Mouse (Mus musculus) thymus, adult 18-20 months (tissue): ENCODE measurements around the gene Ccdc181.

ENCODE experiments used
- DNase-seq, 2 experiments: peaks; one replicate each; pipeline ENCODE4 v3.0.0; 2022; ENCODE audit warnings: mixed read lengths in 2 of 2

Ccdc181 gene

GRCm38 (mm10) chr1:164287406-164287805 lies 12.0 kb downstream of the Ccdc181 start:
- DNase-seq = no peak

GRCm38 (mm10) chr1:164292040-164292439 lies 16.7 kb downstream of the Ccdc181 start:
- DNase-seq = no peak

DNA sequence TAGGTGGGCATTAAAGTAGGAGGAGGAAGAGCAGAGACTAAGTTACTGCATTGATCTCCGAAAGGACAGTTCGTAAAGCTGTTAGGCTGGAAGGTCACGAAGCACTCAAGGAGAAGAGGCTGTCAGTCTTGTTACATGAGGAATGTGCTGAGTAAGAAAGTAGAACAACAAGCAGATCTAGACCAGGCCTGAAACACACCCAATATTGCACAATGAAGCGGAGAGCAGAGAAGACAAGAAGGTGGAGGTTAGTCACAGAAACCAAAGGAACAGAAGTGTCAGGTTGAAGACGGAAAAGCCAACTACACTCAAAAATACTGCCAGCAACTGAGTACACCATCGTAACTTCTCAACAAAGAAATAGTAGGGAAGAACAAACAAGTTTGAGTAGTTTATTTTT lies 18.7 kb downstream of the Ccdc181 start:
- DNase-seq = no peak

GRCm38 (mm10) chr1:164296473-164296872 lies 21.1 kb downstream of the Ccdc181 start:
- DNase-seq = no peak

- no peak for DNase-seq
Measured at GRCm38 (mm10) chr1:164301949-164302348, 26.6 kb downstream of the Ccdc181 start.

GRCm38 (mm10) chr1:164303821-164304220 lies 28.4 kb downstream of the Ccdc181 start, which contains the start of gene Nme7:
TSS of gene Nme7 (plus strand) at chr1:164304121.
- DNase-seq = no peak

GRCm38 (mm10) chr1:164307124-164307751 lies 31.9 kb downstream of the Ccdc181 start, which contains the start of gene Blzf1:
TSS of gene Blzf1 (minus strand) at chr1:164307489.
- DNase-seq = peak; percentile 91 to 96

- DNase-seq = no peak
Measured at GRCm38 (mm10) chr1:164307922-164308321, 32.5 kb downstream of the Ccdc181 start.

GRCm38 (mm10) chr1:164314085-164314484 lies 38.7 kb downstream of the Ccdc181 start:
- no peak for DNase-seq

DNA sequence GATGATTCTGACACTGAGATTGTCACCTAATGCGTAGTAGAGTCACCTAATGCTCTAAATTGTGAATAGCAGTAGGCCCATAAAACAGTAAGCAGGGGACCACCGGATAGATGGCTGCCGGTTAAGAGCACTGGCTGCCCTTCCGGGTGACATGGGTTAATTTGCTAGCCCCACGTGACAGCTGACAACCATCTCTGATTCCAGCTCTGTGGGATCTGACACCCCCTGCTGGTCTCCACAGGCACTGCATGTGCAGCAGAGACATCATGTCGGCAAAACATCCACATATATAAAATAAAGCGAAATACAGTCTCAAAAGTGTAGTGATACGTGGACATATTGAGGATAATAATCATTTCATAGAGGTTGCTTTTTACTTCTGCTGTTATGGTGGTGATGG lies 39.9 kb downstream of the Ccdc181 start:
- DNase-seq = no peak

GRCm38 (mm10) chr1:164316697-164317096 lies 41.3 kb downstream of the Ccdc181 start:
- DNase-seq = peak; percentile 12 to 25

- DNase-seq = no peak
Measured at GRCm38 (mm10) chr1:164317261-164317660, 41.9 kb downstream of the Ccdc181 start.

- DNase-seq = no peak
Measured at GRCm38 (mm10) chr1:164318474-164318873, 43.1 kb downstream of the Ccdc181 start.

DNA sequence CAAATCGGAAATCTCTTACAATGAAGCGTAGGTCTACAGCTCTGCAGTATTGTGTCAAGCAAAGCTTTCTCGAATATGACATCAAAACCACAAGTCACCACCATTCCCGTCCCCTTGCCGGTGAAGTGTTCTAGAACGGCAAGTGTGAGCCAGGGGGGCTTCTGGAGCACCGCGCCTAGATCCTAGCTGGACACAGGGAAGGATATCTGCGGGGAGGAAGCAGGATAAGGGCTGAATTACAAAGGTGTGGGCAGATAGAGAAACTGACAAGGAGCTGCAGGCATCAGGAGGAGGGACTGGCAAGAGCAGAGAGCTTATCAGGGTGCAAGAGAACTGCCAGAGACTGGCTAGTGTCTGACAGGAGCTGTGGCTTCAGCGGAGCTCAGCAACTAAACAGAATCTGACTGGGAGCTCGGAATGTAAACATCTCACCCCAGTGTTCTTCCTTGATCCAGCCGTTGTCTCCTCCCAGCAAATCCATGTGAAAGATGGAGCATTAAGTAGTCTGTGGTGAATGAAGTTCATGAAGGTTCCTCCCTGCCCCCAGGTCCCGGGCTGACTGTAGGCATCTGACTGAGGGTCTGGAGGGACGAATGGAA lies 44.3 kb downstream of the Ccdc181 start:
- DNase-seq = no peak

GRCm38 (mm10) chr1:164320731-164321130 lies 45.3 kb downstream of the Ccdc181 start:
- DNase-seq = no peak

- DNase-seq = no peak
Measured at GRCm38 (mm10) chr1:164321408-164321807, 46.0 kb downstream of the Ccdc181 start.

GRCm38 (mm10) chr1:164322987-164323650 lies 47.7 kb downstream of the Ccdc181 start:
- no peak for DNase-seq

GRCm38 (mm10) chr1:164324221-164324620 lies 48.8 kb downstream of the Ccdc181 start:
- DNase-seq = no peak

DNA sequence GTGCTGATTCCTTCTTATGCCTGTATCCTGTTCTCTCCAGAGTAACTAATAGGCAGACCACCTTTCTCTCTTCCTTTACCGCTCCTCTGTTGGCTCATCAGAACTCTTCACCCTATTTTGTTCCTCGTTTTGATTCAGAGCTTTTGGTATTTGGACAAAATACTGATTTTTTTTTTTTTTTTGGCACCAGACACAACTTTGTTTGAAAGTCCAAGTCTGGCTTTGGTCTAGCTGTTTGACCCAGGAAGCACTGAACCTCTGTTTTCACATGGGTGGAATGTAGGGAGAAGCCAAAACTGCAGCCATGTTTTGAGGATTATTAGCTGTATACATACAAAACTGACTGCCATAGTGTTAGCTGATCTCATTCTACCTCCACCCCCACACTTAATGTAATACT lies 49.5 kb downstream of the Ccdc181 start:
- DNase-seq = no peak

GRCm38 (mm10) chr1:164326600-164327155 lies 51.3 kb downstream of the Ccdc181 start:
- DNase-seq = no peak

- no peak for DNase-seq
Measured at GRCm38 (mm10) chr1:164327764-164328163, 52.4 kb downstream of the Ccdc181 start.

DNA sequence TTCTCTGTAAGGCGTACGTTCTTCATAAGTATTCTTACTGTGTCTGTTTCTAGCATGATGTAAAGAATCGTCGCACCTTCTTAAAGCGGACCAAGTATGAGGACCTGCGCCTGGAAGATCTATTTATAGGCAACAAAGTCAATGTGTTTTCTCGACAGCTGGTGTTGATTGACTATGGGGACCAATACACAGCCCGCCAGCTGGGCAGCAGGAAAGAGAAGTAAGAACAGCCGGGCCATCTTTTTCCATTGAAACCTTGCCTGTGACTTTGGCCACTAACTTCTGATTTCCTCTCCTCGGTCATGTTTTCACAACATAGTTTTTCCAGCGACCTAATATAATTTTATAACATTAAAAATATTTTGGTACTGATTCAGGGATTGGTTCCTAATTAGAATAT lies 57.2 kb downstream of the Ccdc181 start:
- no peak for DNase-seq

DNA sequence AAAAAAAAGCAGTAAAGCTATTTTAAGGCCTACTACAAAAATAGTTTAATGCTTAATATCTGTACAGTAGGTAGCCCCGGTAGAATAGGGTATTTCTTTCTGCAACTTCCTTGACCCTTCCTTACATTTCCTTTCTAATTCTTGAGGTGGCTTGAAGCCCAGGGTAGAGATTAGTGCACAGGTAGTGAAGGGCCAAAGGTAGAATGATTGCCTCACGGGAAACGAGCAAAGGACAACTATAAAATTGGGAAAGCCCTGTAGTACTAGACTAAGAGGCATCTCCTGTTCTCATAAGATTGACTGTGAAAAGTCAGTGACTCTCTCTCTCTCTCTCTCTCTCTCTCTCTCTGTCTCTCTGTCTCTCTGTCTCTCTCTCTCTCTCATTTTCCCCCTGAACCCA lies 60.0 kb downstream of the Ccdc181 start:
- no peak for DNase-seq

DNA sequence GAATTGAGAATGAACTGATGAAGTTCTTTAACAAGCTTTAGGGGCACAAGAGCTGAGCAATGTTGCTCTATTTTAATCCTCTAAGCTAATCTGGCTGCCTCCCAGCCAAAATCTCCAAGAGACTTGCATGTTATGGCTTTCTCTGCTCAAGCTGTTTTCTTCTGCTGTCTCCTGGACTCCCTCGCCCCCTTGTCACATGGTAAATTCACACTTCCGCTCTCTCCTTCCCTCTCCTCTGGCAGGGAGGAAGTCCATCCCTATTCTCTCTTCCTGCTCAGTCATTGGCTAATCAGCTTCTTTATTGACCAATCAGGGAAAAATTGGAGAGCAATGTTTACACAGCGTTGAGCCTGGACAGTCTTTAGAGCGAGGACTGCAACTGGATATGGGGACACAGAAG lies 60.5 kb downstream of the Ccdc181 start:
- DNase-seq = no peak
